Mouse (Mus musculus) ES-Bruce4 (cell line): Measurements from ENCODE around the gene Ubxn1.

Source experiments
- EP300 ChIP-seq: IDR thresholded peaks from 2 replicates; pipeline ENCODE4 v1.6.1; 2011; ENCODE audit warnings: low read depth, low read length; ENCODE audit not compliant: insufficient read depth
- POLR2A ChIP-seq: IDR thresholded peaks from one replicate; pipeline ENCODE4 v1.8.1; 2011; ENCODE audit warnings: low read length; ENCODE audit not compliant: insufficient read depth

- TF ChIP-seq POLR2A (peak; percentile 43), EP300 (no peak)
Observed at GRCm38 (mm10) chr19:8887585-8888463, 16.5 kb downstream of the Ubxn1 start.
